Mouse (Mus musculus) embryonic stem cell, embryonic (primary cell): ENCODE data around the gene Spsb3.

Source experiments
- CTCF ChIA-PET, 4 experiments: fragments of 300-600 bp in 2 of 4; fragments of 350-600 bp in 2 of 4; sonication (Branson Sonifier 250); formaldehyde crosslinking; loops; one replicate each; lab custom pipeline; 2022; ENCODE audit warnings: inconsistent platforms in 2 of 4; lab: Charles Lee
- POLR2A ChIA-PET, 4 experiments: fragments of 300-600 bp in 2 of 4; fragments of 350-600 bp in 2 of 4; sonication (Branson Sonifier 250); formaldehyde crosslinking; loops; one replicate each; lab custom pipeline; 2022; ENCODE audit warnings: antibody characterized with exemption in 4 of 4, inconsistent platforms in 1 of 4; lab: Charles Lee

Gene Spsb3

GRCm38 (mm10) chr17:24936259-24937237 lies 50.1 kb downstream of the Spsb3 start, which contains the start of gene Mapk8ip3:
Gene Mapk8ip3, minus strand, starts transcription at chr17:24936977.
- ChIA-PET POLR2A (interaction anchor here (0.5 to 7.6 kb wide), 54 partner anchors 9 to 458 kb away, joined by 3 to 51 read pairs (median 4); partner anchors contain the start of genes Jpt2 (in 3 of the 4), Cramp1l (in 2 of the 4), Ift140 (in 2 of the 4) and Meiob (in 2 of the 4)), CTCF (interaction anchor here in 3 of 4 experiments (0.6 to 2.0 kb wide), 10 partner anchors 20 to 581 kb away, joined by 3 to 10 read pairs (median 4); partner anchors contain the start of genes Fahd1 (in 1 of the 3) and Jpt2 (in 1 of the 3))

- ChIA-PET CTCF (interaction anchor here in 3 of 4 experiments (0.6 to 2.0 kb wide), 7 partner anchors 19 to 113 kb away, joined by 3 to 10 read pairs (median 4); partner anchors contain the start of genes Fahd1 (in 1 of the 3) and Jpt2 (in 1 of the 3)), POLR2A (interaction anchor here in 3 of 4 experiments (0.6 to 7.6 kb wide), 45 partner anchors 8 to 881 kb away, joined by 3 to 51 read pairs (median 4); partner anchors contain the start of genes Jpt2 (in 3 of the 3), Cramp1l (in 2 of the 3), Ift140 (in 2 of the 3) and Meiob (in 2 of the 3))
Measured at GRCm38 (mm10) chr17:24937266-24937665, 50.8 kb downstream of the Spsb3 start.
